Mouse (Mus musculus) bone marrow macrophage, adult 2 months (primary cell): ENCODE results near the gene Fbxl12.

ENCODE experiments used
- CTCF ChIP-seq: IDR thresholded peaks from 2 replicates; pipeline ENCODE4 v1.5.1; 2012; ENCODE audit warnings: low read depth, mild to moderate bottlenecking, low read length, moderate library complexity
- POLR2A ChIP-seq: IDR thresholded peaks from 2 replicates; pipeline ENCODE4 v1.6.1; 2012; ENCODE audit warnings: mild to moderate bottlenecking, low read depth, low read length, borderline replicate concordance

DNA sequence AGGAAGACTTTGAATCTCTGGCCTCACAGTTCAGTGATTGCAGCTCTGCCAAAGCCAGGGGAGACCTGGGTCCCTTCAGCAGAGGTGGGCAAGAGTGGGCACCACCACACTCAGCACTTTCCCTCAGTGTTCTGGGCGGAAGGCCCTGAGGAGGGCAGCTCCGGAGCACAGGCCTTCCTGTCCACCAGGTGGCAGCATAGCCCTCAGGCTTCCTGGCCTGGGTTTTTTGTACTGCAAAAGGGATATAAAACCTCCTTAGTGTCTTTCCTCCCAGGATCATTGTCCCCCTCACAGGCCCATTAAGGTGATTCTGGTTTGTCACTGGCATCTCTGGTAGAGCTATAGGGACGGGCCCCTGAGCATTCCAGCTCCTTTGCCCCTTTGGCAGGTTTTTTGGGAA, 17.8 kb upstream of the Fbxl12 start:
- TF ChIP-seq POLR2A: no peak
- TF ChIP-seq CTCF: peak; percentile 57
